Mouse (Mus musculus) C2C12 (cell line): ENCODE data around the gene Efna2.

Experiments
- CTCF ChIP-seq: IDR thresholded peaks from one replicate; pipeline ENCODE4 v1.5.1; 2011; ENCODE audit not compliant: control insufficient read depth, insufficient read depth, insufficient read length
- MAX ChIP-seq: IDR thresholded peaks from one replicate; pipeline ENCODE4 v1.6.1; 2011; ENCODE audit warnings: mild to moderate bottlenecking, control low read depth
- MYOG ChIP-seq: IDR thresholded peaks from one replicate; pipeline ENCODE4 v1.6.1; 2011; ENCODE audit not compliant: control insufficient read depth, insufficient read length; ENCODE audit errors: extremely low read depth

- no peak for TF ChIP-seq MAX
- TF ChIP-seq MYOG = no peak
- no peak for TF ChIP-seq CTCF
Observed at GRCm38 (mm10) chr10:80136179-80136951, 42.9 kb upstream of the Efna2 start.
